Mouse (Mus musculus): Measurements from ENCODE around the gene Krtap6-2.

- TF ChIP-seq CTCF (IDR thresholded peaks at IDR 0.05; ENCODE audit: low read depth) (no peak), EP300 (optimal IDR thresholded peaks at IDR 0.05) (no peak)
Measured at GRCm38 (mm10) chr16:89425310-89425709, 5.4 kb upstream of the Krtap6-2 start.
